Mouse (Mus musculus) left cerebral cortex, adult 11 months (tissue): ENCODE results near the gene Taf1d.
"Not testable (repeated sequence)": the region's sequence is repeated elsewhere in the genome, so short reads cannot be mapped to it uniquely, and the experiment has no call there.

Experiments
- DNase-seq: peaks from one replicate; pipeline ENCODE4 v3.0.0; 2022; ENCODE audit warnings: low spot score

Gene Taf1d

GRCm38 (mm10) chr9:15308254-15308653 is 2.2 kb downstream of the Taf1d start:
- DNase-seq: no peak

- DNase-seq: no peak
Measured at GRCm38 (mm10) chr9:15309425-15309824, 3.4 kb downstream of the Taf1d start.

- DNase-seq: no peak
Measured at GRCm38 (mm10) chr9:15310179-15310578, 4.2 kb downstream of the Taf1d start.

GRCm38 (mm10) chr9:15312054-15312735 is 6.2 kb downstream of the Taf1d start:
- DNase-seq: no peak

- DNase-seq: no peak
Measured at GRCm38 (mm10) chr9:15313633-15314032, 7.6 kb downstream of the Taf1d start.

DNA sequence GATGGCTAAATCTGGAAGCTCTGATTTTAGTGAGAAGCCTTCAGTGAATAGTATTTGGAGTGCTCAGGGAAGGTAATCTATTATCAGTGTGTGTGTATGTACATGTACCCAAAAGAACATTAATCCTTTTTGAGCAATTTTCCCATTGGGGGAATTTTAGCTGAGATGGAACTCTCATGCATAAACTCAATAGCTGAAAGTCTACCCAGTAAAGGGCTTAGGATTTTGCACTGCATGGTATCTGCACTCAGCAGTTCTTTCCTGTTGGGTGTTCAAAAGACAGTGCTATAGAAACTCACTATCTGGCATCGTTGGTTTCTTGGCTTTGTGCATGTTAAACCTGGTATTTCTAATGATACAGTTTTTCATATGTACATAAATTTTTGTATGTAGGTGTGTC is 8.6 kb downstream of the Taf1d start:
- no peak for DNase-seq

GRCm38 (mm10) chr9:15316296-15316695 is 10.3 kb downstream of the Taf1d start:
- not testable (repeated sequence) for DNase-seq

GRCm38 (mm10) chr9:15317223-15318169 is 11.5 kb downstream of the Taf1d start:
- DNase-seq: no peak

DNA sequence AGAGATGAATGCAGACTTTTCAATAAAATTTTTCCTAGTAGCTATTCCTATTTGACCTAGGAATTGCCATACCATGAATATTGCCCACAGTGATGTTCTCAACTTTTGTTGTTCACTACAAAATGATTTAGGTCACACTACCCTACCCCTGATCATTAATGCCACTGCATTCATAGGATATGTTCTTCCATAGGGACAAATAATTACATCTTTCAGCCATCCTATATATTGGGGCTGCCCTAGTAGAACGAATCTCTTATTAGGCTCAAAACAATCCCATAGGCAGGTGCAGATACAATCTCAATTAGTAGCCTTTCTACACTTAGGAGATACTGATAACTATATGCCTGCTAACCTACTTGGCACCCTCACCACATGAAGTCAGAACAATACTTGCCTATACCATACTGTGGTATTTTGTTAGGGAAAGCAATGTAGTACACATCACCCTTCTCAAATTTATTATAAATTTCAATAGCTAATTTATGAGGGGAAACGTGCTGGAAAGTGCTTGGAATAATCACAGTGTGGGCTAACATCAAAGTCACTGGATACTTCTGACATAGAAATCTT is 12.2 kb downstream of the Taf1d start:
- no peak for DNase-seq

DNA sequence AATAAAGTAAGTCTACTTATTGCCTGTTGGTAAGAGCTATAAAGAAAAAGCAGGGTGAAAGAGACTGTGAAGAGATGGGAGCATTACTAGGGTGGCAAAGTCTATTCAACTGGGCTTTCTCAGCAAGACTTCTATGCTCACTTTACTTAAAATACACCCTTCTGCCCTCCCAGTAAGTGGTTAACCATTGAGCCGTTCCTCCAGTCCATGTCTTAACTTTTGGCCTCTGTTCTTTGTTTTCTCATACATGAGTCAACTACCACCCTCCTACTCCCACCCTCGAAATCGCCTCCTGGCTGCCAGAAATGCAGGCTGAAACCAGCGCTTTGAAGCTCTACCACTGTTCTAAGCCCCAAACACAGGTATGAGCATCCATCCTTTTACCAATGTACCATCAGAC is 31.8 kb downstream of the Taf1d start:
- no peak for DNase-seq

- DNase-seq: no peak
Measured at GRCm38 (mm10) chr9:15349925-15350324, 43.9 kb downstream of the Taf1d start.

- no peak for DNase-seq
Measured at GRCm38 (mm10) chr9:15356916-15357483, 51.0 kb downstream of the Taf1d start.

DNA sequence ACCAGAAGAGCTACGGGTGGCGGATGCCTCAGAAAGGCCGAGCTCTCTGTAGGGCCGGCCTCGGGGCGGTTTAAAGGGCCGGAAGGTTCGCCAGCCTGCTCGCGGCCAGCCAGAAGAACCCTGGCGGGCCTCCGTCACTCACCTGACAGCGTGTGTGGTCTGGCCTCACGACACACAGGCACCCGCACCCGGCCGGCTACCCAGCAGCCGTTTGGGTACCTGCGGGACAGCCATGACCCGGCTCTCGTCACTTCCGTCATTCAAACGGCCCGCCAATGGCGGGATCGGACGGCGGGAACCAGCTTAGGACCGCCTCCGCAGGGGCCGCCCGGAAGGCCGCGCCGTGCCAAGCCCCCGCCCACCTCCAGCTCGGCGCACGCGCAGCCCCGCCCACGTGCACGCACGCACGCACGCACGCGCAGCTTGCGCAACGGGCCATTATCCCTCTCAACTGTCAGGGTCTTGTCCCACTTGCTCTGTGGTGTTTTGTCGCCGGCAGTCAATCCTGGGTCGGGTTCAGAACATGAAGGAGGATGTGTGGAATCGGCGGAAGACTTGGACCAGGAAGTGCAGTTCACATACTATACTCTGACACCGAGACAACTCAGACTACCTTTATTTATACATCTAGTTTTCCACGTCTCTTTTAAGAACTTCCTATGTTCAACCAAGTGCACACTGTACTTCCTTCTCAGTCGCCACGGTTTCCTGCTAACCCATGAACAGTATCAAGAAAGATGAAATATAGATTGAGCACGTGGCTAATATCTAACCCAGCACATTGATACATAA is 51.7 kb downstream of the Taf1d start, which contains the start of gene Cep295:
Gene Cep295 (minus strand): TSS at position 305 of the 792 bp plus-strand sequence.
- peak; percentile 91 for DNase-seq

DNA sequence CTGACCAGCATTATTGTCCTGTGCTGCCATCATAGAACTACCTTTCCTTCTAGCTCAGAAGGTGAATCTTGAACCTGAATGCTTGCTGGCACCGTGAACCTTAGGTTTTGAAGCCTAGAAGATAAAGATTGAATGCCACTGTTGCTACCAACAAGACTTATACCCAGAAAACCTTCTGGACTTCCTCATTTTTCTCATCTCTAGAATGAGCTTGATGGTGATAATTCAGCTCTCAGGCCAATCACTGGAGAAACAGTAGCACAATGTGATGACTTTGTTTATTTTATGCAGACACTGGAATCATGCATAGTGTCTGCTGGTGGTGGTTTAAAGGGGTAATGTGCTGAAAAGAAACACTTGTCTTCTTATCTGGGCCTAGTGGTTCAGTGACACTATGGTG is 58.8 kb downstream of the Taf1d start:
- no peak for DNase-seq

DNA sequence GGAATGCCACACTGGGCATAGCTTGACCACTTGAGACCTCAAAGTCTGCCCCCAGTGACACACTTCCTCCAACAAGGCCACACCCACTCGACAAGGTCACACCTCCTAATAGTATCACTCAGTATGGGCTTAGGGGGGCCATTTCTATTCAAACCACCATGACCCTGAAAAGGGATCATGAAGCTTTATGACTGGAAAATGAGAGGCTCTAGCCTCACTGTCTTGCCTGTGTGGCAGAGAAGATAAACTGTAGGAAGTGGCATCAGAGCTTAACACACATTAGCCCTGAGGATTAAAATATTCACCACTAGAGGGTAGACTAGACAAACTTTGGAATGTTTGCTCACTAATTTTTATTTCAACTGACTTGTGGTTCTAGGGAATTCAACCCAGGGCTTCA is 59.8 kb downstream of the Taf1d start:
- DNase-seq: no peak

- DNase-seq: no peak
Measured at GRCm38 (mm10) chr9:15366260-15366659, 60.2 kb downstream of the Taf1d start.
